Mouse (Mus musculus) CD4-positive, CD25-positive, alpha-beta regulatory T cell, adult 2 months (primary cell): ENCODE measurements around the gene Anks1b.
"Not testable (repeated sequence)": the region's sequence is repeated elsewhere in the genome, so short reads cannot be mapped to it uniquely, and the experiment has no call there.

Experiments used
- DNase-seq: peaks from one replicate; pipeline ENCODE4 v3.0.0-alpha.2; 2012; ENCODE audit warnings: low read depth, low spot score

Gene Anks1b

GRCm38 (mm10) chr10:90576191-90577098, 703.1 kb downstream of the Anks1b start:
- no peak for DNase-seq

DNA sequence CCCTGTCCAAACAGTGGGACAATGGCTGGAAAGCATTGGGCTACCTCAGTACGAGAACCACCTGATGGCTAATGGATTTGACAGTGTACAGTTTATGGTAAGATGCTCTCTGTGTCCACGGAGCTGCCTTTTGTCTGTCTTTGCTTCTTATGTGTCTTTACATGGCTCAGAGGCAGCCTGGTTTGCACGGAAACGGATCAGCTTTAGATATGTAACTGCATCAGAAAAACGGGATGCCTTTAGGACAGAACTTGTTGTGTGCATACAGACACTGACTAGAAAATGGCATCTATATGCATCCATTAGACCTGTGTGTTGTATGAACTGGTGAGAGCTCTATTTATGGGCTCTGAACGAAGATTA, 703.8 kb downstream of the Anks1b start:
- no peak for DNase-seq

DNA sequence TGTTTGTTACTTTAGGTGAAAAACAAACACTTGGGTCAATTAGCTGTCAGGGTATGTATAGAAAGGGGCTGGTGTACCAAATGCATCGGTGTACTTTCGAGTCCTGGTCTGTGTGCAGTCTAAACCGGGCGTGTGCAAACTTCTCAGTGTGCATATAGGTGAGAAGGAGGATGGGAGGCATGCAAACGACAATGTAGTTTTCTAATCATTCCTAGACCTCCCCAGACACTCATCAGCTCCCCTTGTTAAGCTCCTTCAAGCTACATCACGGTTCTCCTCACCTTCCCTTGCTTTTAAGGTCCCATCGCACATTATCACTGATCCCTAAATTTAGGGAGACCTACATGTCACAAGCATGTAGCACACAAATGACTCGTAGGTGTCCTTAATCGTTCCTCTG, 704.5 kb downstream of the Anks1b start:
- DNase-seq, result no peak

GRCm38 (mm10) chr10:90579970-90580369, 706.7 kb downstream of the Anks1b start:
- DNase-seq, result no peak

GRCm38 (mm10) chr10:90584052-90584451, 710.7 kb downstream of the Anks1b start:
- no peak for DNase-seq

DNA sequence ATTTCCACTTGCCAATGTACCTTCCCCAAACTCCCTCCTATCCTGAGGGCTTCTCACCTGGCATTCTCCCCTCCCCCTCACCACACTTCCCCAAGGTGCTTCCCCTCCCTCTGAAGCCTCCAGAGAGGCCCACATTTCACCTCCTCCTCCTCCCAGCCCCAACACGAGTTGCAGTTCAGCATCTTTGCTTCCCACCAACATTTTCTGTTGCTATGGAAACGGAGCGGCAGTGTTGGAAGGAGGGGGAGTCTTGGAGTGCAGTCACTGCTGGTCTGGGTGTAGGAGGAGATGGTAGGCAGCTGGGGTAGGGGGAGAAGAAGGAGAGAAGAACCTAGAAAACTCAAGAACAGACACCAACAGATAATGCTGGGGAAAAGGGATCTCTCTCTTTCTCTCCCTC, 722.8 kb downstream of the Anks1b start:
- no peak for DNase-seq

GRCm38 (mm10) chr10:90596576-90596975, 723.3 kb downstream of the Anks1b start:
- DNase-seq, result no peak

DNA sequence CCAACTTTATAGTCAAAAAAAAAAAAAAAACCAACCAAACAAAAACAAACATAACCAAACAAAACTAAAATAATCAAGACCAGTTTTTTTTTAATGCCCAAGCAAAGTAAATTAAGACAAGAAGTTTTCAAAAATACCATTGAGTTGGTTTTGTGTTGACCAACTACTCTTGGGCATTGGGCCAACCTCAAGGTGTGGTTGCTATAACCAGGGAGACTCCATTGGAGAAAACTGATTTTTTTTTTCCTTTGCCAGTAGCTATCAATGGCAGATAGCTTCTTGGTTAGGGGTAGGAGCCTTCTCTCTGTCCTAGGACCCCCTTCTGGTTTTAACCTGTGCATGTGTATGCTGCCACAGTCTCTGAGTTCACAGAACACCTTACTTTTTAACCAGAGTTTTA, 725.8 kb downstream of the Anks1b start:
- DNase-seq, result no peak

- no peak for DNase-seq
These were observed 726.6 kb downstream of the Anks1b start for GRCm38 (mm10) chr10:90599726-90600531.

GRCm38 (mm10) chr10:90607586-90607985, 734.3 kb downstream of the Anks1b start:
- DNase-seq, result no peak

DNA sequence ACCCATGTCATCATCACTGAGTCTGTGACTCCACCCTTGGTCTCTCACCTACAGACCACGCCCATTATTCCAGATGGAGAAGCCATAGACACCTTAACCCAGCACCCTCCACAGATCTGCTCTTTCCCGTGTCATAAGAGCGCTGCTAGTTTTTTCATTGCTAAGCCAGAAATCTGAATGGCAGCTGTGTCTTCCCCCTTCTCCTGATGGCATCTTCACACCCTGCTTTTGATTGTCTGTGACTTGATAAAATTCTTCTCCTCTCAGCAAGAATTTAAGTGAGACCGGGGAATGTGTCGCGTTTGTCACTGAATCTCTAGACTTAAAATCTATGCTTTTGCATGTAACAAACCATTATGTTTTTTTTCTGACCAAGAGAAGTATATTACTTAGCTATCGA, 736.1 kb downstream of the Anks1b start:
- no peak for DNase-seq

- no peak for DNase-seq
These were observed 739.7 kb downstream of the Anks1b start for GRCm38 (mm10) chr10:90613051-90613450.

DNA sequence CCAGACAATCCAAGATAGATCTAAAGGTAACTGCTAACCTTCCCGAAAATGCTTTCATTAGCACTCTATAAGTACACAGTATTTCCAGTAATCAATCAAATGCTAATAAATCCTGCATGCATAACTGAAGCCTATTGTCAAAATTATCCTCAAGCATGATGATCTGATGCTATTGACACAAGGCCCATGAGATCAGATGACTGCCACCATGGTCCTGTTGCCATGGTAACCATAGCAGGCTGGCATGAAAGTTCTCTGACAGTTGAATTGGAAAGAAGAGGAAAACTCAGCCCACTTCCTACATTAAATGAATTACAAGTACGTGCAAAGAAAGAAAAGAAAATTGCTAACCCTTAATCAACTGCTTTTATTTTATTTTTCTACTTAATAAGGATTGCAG, 741.9 kb downstream of the Anks1b start:
- DNase-seq, result no peak

- DNase-seq, result no peak
These were observed 743.3 kb downstream of the Anks1b start for GRCm38 (mm10) chr10:90616622-90617021.

DNA sequence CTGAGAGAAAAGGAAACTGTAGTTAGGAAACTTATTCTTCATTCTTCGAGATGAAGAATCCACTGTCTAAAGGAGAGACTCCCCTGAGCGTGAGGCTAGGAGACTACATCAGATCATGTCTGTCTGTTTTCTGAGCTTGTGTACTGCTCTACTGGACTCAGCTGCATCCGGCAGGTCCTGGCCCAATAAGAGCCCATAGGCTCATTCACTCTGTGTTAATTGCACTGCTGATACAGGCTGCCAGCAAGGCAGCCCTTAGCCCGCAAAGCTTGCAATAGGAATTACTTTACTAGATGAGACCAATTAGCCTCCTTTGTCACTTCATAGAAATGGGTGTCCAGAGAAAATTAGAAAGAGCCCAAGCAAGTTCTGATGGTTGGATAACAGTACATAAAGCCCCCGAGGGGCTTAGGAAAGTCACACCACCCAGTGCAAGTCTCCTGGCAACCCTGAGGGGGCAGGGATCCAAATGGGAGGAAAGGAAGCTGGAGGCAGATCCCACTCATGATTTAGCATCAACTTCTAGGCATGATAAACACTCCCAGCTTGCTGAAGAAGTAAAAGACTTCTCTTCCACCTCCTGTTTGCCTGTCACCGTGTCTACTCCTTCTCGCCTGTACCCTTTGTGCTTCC, 744.5 kb downstream of the Anks1b start:
- no peak for DNase-seq

- DNase-seq, result no peak
These were observed 754.2 kb downstream of the Anks1b start for GRCm38 (mm10) chr10:90627532-90627931.

- no peak for DNase-seq
These were observed 756.9 kb downstream of the Anks1b start for GRCm38 (mm10) chr10:90630099-90630698.

DNA sequence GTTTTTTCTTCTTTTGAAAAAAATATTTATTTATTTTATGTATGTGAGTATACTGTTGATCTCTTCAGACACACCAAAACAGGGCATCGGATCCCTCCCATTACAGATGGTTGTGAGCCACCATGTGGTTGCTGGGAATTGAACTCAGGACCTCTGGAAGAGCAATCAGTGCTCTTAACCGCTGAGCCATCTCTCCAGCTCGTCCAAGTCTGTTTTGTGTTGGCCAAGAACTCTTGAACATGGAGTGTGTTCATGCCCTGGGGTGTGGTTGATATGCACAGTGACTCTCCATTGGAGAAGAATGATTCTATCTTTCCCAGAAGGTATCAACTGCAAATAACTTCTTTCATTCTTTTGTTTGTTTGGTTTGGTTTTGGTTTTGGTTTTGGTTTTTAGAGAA, 757.5 kb downstream of the Anks1b start:
- DNase-seq, result not testable (repeated sequence)

DNA sequence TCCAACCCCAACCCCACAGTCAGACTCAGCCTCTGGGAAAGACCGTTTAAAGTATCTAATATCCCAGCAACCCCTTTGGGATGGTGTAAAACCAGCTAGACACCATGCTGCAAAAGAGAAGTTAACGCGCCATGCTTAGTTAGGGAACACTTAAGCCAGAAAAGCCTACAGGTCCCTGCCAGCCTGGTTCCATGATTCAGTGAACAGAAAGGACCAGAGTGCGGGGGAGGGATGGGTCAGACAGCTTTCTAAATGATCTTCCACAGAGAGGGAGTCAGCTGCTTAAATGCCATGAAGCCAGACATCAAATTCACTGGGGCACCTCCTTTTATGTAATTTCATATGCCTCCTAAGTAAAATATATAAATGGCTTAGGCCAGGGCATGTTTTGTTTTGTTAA, 764.0 kb downstream of the Anks1b start:
- no peak for DNase-seq

GRCm38 (mm10) chr10:90649681-90650080, 776.4 kb downstream of the Anks1b start:
- no peak for DNase-seq

DNA sequence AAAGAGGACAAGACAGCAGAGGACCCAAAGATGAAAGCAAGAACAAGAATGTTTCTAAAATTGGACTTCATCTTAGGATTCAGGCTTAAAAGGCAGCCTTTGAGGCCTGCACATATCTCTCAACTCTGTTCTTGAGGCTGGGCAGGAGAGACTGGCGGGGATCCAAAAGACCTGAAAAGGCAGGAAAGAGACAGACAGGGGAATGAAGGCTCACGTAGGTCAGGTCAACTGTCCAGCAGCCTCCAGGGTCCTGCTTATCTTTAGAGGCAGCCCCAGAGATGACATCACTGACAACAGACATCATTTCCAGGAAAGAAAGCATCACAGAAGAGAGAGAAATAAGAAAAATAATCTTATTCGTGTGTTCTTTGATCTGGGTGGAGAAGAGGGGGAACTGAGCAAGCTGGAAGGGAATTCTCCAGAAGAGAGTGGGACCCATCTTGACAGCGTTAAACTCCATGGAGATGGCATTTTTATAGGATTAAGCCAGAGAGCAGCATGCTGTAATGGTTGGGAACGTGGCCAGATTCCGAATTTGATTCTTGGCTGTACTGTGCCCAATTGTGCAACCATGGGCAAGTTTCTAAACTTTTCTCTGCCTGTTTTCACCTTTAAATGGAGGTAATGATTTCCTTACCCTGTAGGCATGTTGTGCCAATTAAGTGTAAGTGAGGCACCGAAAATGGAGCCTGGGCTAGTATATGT, 784.3 kb downstream of the Anks1b start:
- no peak for DNase-seq
